Mouse (Mus musculus): Measurements from ENCODE around the gene Pheta2.

Gene Pheta2

DNA sequence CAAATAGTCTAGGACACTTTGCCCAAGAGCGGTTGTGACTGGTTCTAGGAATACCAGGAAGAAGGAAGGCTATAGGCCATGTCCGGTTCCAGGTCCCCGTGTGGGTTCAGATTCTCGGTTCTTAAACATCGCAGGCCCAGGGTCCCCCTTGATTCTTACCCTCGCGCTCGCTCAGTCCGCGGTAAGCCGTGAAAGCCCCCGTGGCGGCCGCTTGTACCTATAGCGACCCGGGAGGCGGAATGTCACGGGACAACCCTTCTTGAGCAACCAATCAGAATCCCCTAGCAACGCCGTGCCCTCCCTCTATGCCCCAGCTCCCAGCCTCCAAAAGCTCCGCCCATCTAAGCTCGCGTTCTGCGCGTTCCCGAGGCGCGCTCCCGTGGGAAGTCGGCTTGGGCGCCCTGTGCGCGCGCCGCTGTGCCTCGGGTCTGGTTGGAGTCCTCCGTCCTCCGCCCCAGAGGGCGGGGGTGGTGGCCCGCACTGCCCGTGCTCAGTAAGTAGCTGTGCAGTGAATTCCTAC, at the start of gene Pheta2, which contains the start of the genes Naga and Smdt1:
Gene Pheta2, plus strand, starts transcription at position 350 of the 520 bp plus-strand sequence.
Gene Naga, minus strand, starts transcription at position 333 of the 520 bp plus-strand sequence.
Gene Smdt1, plus strand, starts transcription at position 367 of the 520 bp plus-strand sequence.
- in situ Hi-C loops (cut with MboI; ENCODE audit: low pct_unique_long_range_greater_than_20kb in 1 of 2, low sequenced_read_pairs in 2 of 2, unreplicated experiment in 1 of 2), result no loop called here

DNA sequence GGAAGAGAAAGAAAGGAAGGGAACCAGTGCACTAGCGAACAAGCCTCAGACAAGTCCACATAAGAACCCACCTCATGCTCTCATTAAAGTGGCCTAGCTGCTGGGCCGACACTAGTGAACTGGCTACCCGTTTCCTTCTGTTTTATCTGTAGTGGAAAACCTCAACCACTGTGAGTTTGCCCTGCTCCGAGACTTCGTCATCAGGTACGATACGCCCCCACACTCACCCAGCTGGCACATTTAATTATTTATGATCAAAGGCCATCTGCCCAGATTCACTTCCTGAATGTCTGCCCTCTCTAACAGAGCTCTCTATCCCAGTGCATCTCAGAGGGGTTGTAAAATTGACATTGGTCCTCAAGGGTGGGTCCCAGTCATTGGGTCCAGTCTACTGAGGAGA, 48.5 kb upstream of the Pheta2 start:
- in situ Hi-C loops (cut with MboI; ENCODE audit: low pct_unique_long_range_greater_than_20kb in 1 of 2, low sequenced_read_pairs in 2 of 2, unreplicated experiment in 1 of 2), result loop anchor here in 1 of 2 experiments (25.0 kb wide), 1 partner anchor 772 kb away; no protein-coding TSS in a partner anchor

DNA sequence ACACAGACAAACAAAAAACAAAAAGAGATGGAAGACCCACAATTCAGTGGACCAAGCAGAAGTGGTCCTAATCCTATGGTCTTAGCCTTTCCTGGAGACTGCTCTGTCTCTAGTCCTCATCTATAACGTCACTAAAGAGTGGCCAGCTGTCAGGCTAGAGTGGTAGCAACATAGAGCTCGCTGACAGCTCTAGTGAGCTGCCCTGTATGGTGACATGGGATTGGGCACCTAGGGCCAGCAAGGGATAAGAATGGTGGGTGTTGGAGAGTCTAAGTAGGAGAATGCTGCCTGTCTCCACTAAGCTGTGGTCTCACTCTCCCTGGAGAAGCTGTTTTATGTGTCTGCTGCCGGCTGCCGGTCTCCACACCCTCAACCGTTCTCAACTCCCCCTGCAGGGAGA, 45.9 kb upstream of the Pheta2 start:
- in situ Hi-C loops (cut with MboI; ENCODE audit: low pct_unique_long_range_greater_than_20kb in 1 of 2, low sequenced_read_pairs in 2 of 2, unreplicated experiment in 1 of 2), result loop anchor here in 1 of 2 experiments (25.0 kb wide), 1 partner anchor 769 kb away; no protein-coding TSS in a partner anchor

DNA sequence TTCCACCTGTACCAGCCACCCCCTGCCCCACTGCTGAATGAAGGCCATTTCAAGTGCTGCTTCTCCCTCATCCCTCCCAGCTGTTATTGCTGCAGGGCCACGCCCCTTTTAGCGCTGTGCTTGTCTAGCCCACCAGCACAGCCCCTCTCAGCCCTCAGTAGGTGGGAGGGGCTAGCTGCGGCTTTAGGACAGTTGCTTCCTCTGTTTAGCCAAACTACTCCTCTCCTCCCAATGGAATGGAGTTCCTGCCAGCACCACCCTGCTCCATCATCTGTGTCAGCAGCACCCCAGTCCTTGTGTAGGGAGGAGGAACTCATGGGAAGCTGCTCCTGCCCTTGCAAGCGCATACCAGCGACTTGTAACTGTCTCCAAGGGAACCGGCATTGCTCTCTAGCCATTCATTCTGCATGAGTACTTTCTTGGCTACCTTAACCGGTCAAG, 45.5 kb upstream of the Pheta2 start:
- in situ Hi-C loops (cut with MboI; ENCODE audit: low pct_unique_long_range_greater_than_20kb in 1 of 2, low sequenced_read_pairs in 2 of 2, unreplicated experiment in 1 of 2), result loop anchor here in 1 of 2 experiments (25.0 kb wide), 1 partner anchor 769 kb away; no protein-coding TSS in a partner anchor

DNA sequence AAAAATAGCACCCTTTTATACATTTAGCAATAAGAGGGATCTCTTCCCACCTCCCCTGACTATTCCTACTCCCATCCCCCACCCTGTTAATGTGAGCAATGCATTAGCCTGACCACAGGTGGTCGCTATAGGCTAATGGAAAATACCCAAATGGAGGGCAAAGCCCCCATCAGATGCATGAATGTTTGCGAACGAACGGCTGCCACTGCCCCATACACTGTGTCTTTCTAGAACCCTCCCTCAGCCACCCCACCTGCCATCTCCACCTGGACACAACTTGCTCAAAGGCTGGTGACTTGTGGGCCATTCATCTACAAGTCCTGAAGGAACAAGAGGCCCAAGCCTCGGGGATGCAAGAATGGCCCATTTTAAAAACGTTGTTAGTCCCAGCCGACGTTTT, 44.7 kb upstream of the Pheta2 start:
- in situ Hi-C loops (cut with MboI; ENCODE audit: low pct_unique_long_range_greater_than_20kb in 1 of 2, low sequenced_read_pairs in 2 of 2, unreplicated experiment in 1 of 2), result loop anchor here in 1 of 2 experiments (25.0 kb wide), 1 partner anchor 768 kb away; no protein-coding TSS in a partner anchor

DNA sequence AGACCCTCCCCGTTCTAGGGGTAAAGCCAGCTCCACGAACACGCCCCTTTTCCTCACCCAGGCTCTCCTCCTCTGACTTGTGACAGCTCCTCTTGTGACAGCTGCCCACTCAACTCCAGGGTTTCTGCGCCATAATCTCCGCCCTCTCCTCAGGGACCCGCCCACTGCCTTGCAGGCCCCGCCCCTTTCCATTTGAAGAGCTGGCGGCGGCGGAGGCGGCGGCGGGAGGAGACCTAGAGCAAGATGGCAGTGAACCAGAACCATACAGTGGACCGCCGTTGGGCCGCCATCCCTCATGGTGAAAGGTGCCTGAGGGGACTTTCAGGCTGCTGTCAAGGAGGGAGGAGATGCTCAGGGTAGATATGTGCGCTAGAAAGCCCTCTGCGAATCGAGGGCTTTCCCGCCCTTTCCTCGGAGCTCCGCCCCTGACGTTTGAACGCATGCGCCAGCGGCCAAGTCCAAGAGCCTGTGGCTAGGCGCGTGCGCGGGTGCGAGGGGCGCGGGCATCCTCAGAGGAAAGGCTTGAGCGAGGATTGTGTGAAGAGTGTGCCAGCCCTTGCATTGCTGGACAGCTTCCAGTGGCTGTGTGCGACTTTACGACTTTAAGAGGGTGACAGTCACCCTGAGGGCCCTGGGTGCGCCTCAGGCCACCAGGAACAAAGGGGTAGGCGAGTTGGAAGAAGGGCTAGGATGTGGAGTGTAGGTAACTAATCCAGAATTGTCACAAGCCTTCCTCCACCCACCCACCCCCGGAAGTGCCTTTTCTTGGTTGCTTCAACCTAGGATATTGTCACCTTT, 39.8 kb upstream of the Pheta2 start, which contains the start of gene Wbp2nl:
Gene Wbp2nl, plus strand, starts transcription at position 191 of the 798 bp plus-strand sequence.
- in situ Hi-C loops (cut with MboI; ENCODE audit: low pct_unique_long_range_greater_than_20kb in 1 of 2, low sequenced_read_pairs in 2 of 2, unreplicated experiment in 1 of 2), result loop anchor here in 1 of 2 experiments (25.0 kb wide), 1 partner anchor 763 kb away; no protein-coding TSS in a partner anchor

DNA sequence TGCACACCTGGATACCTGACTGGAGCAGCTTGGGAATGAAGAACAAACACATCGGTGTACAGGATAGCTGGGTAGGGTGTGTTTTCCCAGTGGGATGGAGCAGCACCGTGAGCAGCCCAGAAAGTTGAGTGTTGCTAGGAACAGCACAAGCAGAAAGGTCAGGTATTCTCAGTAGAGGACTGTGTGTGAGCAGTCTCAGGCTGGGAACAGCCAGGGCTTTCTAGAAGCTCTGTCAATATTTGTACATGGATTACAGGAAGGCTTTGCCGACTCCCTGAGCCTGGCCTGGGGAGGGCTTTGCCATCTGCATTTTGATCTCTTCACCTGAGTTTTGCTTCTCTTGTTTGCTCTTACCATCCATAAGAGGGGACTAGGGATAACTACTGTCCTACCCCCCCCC, 31.6 kb upstream of the Pheta2 start:
- in situ Hi-C loops (cut with MboI; ENCODE audit: low pct_unique_long_range_greater_than_20kb in 1 of 2, low sequenced_read_pairs in 2 of 2, unreplicated experiment in 1 of 2), result no loop called here

DNA sequence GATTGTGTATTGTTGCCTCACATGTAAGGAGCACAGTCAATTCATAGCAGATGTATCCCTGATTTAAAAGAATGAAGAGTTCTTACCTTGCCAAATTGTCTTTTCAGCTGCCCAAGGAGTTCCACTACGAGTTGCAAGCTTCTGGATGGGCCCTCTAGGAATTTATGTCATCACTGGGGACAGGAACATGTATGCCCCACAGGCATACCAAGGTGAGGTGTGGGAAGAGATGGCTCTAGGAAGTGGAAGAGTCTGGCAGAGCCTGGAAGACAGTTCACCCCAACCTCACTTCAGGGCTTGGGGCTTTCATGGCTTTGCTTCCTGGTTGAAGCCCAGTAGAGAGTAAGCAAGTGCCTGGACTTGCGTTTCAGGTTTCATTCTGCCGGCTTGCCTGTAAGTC, 30.3 kb upstream of the Pheta2 start:
- in situ Hi-C loops (cut with MboI; ENCODE audit: low pct_unique_long_range_greater_than_20kb in 1 of 2, low sequenced_read_pairs in 2 of 2, unreplicated experiment in 1 of 2), result no loop called here

DNA sequence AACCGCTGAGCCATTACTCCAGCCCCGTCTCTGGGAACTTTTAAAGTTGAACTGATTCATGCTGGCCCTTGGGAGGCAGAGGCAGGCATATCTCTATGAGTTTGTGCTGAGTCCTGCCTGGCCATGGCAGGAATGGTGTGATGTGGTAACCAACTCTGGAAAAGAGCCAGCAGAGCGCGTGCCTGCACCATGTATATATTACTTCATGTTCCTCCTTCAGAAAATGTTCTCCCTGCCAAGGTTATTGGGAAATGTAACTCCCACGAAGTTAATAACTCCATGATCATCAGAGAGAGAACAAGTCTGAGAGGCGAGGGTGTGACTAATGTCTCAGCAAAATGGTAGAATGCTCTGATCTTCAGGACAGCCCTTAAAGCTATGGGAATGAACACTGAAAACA, 20.9 kb upstream of the Pheta2 start:
- in situ Hi-C loops (cut with MboI; ENCODE audit: low pct_unique_long_range_greater_than_20kb in 1 of 2, low sequenced_read_pairs in 2 of 2, unreplicated experiment in 1 of 2), result no loop called here

DNA sequence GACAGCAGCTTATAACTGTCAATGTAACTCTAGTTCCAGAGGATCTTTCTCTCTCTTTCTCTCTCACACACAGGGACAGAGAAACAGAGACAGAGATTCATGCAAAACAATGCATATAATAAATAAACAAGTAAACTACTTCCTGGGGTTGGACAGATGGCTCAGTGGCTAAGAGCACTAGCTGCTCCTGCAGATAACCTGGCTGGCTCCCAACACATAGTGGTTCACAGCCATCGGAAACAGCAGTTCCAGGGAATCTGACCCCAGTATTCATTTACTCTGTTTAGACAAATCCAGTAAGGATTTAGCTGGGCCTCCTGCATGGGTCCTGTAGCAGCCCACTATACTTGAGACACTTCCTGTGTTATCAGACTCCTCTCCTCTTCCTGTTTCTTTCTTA, 19.1 kb upstream of the Pheta2 start:
- in situ Hi-C loops (cut with MboI; ENCODE audit: low pct_unique_long_range_greater_than_20kb in 1 of 2, low sequenced_read_pairs in 2 of 2, unreplicated experiment in 1 of 2), result no loop called here

DNA sequence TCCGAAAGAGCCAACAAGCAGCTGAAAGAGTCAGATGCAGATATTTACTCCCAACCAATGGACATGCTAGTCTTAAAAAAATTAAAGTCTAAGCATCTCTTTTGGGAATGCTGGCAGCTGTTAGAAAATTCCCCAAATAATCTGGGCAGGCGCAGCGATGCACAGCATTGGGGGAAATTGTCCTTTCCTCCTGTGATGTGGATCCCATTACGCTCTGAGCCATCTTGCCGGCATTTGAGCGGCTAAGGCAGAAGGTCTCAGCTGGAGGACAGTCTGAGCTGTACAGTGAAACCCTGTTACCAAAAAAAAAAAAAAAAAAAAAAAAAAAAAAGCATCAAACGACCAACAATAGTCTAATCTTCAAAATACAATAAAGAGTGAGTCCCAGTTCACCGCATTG, 16.5 kb upstream of the Pheta2 start:
- in situ Hi-C loops (cut with MboI; ENCODE audit: low pct_unique_long_range_greater_than_20kb in 1 of 2, low sequenced_read_pairs in 2 of 2, unreplicated experiment in 1 of 2), result no loop called here

DNA sequence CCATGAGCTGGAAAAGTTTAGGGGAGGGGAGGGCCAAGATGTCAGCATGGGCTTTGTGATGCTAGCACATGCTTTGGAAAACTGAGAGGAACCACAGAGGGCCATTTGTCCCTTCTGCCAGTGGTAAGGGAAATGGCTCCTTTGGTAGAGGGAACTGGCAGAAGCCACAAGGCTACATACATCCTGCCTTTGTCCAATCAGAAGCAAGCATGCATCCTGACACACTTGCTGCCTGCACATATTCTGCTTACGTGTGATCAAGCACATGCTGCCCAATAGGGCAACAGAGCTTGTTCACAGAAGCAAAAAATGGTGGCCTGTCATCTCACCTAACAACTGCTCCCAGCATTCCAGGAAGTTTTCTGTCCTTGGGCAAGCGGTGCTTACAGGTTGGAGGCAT, 13.4 kb upstream of the Pheta2 start:
- in situ Hi-C loops (cut with MboI; ENCODE audit: low pct_unique_long_range_greater_than_20kb in 1 of 2, low sequenced_read_pairs in 2 of 2, unreplicated experiment in 1 of 2), result no loop called here

DNA sequence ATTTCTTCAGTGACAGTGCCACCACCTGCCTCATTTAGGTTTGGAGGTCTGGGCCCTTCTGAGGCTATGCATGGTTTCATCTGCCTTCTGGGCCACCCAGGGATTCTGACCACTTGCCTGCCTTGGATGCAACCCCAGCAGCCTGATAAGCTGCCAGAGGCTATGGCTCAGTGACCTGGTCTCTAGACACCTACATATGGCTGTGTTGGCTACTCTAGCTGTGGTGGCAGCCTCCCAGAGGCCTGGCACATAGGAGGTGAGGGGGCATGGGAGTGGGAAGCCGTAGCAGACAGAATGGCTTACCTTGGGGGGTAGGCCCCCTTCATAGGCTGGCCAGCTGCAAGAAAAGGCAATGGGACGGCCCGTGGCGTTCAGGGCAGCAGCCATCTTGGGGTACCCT, 3.5 kb upstream of the Pheta2 start:
- in situ Hi-C loops (cut with MboI; ENCODE audit: low pct_unique_long_range_greater_than_20kb in 1 of 2, low sequenced_read_pairs in 2 of 2, unreplicated experiment in 1 of 2), result no loop called here

DNA sequence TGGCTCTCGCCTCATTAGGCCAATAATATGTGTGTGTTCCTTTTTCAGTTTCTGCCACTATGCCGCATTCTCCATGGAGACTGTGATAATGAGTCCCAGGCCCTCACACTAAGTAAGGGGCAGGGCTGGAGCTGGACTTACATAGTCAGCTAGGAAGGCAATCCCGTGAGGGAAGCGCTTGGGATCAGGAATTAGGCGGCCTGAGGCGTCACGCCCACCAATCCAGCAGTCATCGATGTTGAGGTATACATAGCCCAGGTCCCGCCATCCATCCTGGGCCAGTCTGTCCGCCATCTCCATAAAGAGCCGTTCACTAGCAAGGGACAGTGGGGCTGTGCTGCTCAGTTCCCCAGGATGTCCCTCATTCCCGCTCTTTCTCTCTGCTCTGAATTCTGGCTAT, 2.1 kb upstream of the Pheta2 start:
- in situ Hi-C loops (cut with MboI; ENCODE audit: low pct_unique_long_range_greater_than_20kb in 1 of 2, low sequenced_read_pairs in 2 of 2, unreplicated experiment in 1 of 2), result no loop called here

DNA sequence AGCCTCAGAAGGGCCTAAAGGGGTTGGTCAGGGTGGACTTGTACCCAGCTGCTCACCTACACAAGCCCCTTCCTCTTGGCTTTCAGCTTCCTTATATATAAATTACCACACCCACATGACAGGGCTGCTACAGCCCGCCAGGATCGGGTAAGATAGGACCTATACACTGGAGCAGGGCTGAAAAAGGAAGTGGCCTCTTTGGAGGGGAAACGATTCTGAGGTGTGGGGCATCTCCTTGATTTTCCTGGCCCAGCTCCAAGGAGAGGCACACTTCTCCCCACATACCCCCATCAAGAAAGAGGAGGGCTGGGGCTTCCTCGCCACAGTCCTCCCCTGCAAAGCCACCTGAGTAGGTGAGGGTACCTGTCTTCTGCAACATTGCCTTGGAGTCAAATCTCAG, 867 bp upstream of the Pheta2 start:
- in situ Hi-C loops (cut with MboI; ENCODE audit: low pct_unique_long_range_greater_than_20kb in 1 of 2, low sequenced_read_pairs in 2 of 2, unreplicated experiment in 1 of 2), result no loop called here

DNA sequence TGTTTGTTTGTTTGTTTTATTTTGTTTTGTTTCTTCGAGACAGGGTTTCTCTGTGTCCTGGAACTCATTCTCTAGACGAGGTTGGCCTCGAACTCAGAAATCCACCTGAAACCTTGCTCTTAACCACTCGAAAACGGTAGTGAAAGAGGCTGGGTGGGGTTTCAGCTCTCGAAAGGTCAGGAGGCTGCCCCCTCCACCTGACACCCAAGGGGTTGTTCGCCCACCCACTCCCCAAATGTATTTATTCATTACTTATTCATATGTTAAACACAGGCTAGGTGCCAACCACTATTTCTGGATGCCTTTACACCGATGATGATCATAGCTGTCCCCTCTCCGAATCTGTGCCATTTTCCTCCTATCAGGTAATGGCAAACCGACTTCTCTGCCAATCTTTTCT, 408 bp downstream of the Pheta2 start:
- in situ Hi-C loops (cut with MboI; ENCODE audit: low pct_unique_long_range_greater_than_20kb in 1 of 2, low sequenced_read_pairs in 2 of 2, unreplicated experiment in 1 of 2), result no loop called here

DNA sequence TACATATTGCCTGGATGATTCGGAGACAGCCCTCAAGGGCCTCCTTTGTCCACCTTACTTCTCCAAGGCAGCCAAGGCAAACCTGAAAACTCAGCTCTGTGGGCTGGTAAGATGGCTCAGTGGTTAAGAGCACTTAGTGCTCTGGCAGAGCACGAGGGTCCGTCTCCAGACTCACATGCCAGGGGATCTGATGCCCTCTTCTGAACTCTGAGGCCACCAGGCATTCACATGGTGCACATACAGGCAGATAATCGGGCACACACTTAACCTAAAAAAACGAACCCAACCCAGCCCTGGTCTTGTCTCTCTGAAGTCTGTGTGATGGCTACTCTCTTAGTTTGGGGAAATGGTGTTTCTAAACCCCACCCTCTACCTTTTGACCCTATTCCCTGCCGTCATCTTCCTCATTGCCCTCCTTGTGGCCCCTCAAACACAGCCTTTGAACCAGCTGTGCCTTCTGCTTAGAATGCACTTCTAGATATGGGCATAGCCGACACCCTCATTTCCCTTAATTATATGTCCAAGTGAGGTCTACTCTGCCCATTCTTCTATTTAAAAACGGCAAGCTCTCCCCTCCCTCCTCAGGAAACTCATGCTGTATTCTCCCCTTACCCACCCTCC, 1.0 kb downstream of the Pheta2 start:
- in situ Hi-C loops (cut with MboI; ENCODE audit: low pct_unique_long_range_greater_than_20kb in 1 of 2, low sequenced_read_pairs in 2 of 2, unreplicated experiment in 1 of 2), result no loop called here

DNA sequence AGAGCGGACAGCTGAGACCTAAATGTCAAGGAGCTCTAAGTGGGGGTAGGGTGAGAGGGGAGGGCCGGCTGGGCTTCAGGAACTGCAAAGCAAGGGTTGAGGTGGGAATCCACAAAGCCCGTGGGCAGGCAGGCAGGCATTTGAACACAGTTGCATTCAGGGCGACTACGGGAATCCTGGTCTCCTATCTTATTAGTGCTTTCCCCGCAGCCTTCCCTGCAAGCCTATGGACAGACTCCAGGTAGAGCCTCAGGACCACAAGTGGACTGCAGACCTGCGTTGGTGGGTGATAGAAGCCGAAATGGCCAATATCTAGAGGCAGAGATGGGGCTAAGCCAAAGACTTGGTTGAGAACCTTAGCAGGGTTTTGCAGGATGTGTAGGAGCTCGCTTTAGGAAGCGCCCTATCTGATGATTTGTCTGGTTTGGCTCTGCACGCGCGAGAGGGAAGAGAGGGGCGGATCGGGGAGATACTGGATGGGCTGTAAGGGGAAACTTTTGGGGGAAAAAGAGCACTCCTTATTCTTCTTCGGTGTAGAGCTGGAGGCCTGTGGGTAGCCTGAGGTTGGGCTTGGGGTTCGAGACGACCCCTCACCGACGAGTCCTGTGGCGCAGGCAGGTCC, 1.8 kb downstream of the Pheta2 start:
- in situ Hi-C loops (cut with MboI; ENCODE audit: low pct_unique_long_range_greater_than_20kb in 1 of 2, low sequenced_read_pairs in 2 of 2, unreplicated experiment in 1 of 2), result no loop called here

DNA sequence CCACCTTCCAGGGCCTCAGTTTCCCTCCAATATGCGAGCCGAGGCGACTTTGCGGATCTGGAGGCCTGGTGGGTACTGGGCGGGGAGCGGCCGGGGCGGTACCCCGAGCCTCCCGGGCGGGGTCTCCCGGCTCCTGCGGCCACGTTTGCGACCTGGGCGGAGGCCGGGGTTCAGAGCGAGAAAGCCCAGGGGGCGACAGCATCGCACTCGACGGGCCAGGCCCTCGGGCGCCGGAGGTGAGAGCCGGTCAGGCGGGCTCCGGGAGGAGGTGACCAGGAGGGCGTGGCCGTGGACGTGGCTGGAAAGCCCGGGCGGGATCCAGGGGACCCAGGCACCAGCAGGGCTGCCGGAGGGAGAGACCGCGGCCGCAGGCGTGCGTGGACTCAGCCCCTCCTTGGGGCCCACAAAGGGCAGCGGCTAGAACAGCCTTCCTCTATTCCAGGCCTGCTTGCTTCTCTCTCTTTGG, 2.3 kb downstream of the Pheta2 start:
- in situ Hi-C loops (cut with MboI; ENCODE audit: low pct_unique_long_range_greater_than_20kb in 1 of 2, low sequenced_read_pairs in 2 of 2, unreplicated experiment in 1 of 2), result no loop called here

Data from mouse embryonic stem cell (cell line).